Mouse (Mus musculus) myocyte (in vitro differentiated cells): ENCODE measurements around the gene Tmem132d. TPM values are rescaled to one million over a fixed set of nuclear protein-coding genes. Genes with fewer than 3 reads are reported as not detected.

Source experiments
- H3K27me3 ChIP-seq: one replicate; pipeline ENCODE4 v1.6.1; 2011; ENCODE audit not compliant: control insufficient read depth, insufficient read depth, insufficient read length
- H3K36me3 ChIP-seq: one replicate; pipeline ENCODE4 v1.6.1; 2011; ENCODE audit not compliant: control insufficient read depth, insufficient read depth
- H3K4me2 ChIP-seq: one replicate; pipeline ENCODE4 v1.6.1; 2011; ENCODE audit warnings: low read depth, control low read depth
- H3K4me3 ChIP-seq: one replicate; pipeline ENCODE4 v1.5.1; 2011; ENCODE audit warnings: mild to moderate bottlenecking, control low read depth, moderate library complexity
- H3K79me2 ChIP-seq: one replicate; pipeline ENCODE4 v1.6.1; 2011; ENCODE audit not compliant: control insufficient read depth, insufficient read depth
- H3ac ChIP-seq: one replicate; pipeline ENCODE4 v1.6.1; 2011; ENCODE audit not compliant: control insufficient read depth, insufficient read length
- CEBPB ChIP-seq: IDR thresholded peaks from 2 replicates; pipeline ENCODE4 v1.6.1; 2011; ENCODE audit warnings: mild to moderate bottlenecking, moderate library complexity; ENCODE audit not compliant: poor library complexity, insufficient read depth, severe bottlenecking
- E2F4 ChIP-seq: IDR thresholded peaks from one replicate; pipeline ENCODE4 v1.6.1; 2011; ENCODE audit warnings: mild to moderate bottlenecking, control low read depth, moderate library complexity; ENCODE audit not compliant: insufficient read depth
- MAX ChIP-seq: IDR thresholded peaks from one replicate; pipeline ENCODE4 v1.6.1; 2011; ENCODE audit warnings: low read depth, mild to moderate bottlenecking, control low read depth
- MYOD1 ChIP-seq, 3 experiments: IDR thresholded peaks; one replicate each; pipeline ENCODE4 v1.6.1; 2011; ENCODE audit warnings: control low read depth in 2 of 3, low read depth in 2 of 3, mild to moderate bottlenecking in 2 of 3, moderate library complexity in 1 of 3; ENCODE audit not compliant: insufficient read length in 2 of 3, control insufficient read depth in 1 of 3
- MYOG ChIP-seq, 3 experiments: IDR thresholded peaks; one replicate each; pipeline ENCODE4 v1.6.1; 2011; ENCODE audit warnings: control low read depth in 2 of 3, low read depth in 2 of 3, mild to moderate bottlenecking in 2 of 3; ENCODE audit not compliant: insufficient read length in 2 of 3, control insufficient read depth in 1 of 3, insufficient read depth in 1 of 3
- POLR2A ChIP-seq: IDR thresholded peaks from one replicate; pipeline ENCODE4 v1.6.1; 2011; ENCODE audit warnings: low read depth, mild to moderate bottlenecking, control low read depth, moderate library complexity; ENCODE audit not compliant: insufficient read length
- POLR2AphosphoS2 ChIP-seq: IDR thresholded peaks from one replicate; pipeline ENCODE4 v1.6.1; 2011; ENCODE audit warnings: low read depth, control low read depth; ENCODE audit not compliant: insufficient read length
- REST ChIP-seq: IDR thresholded peaks from one replicate; pipeline ENCODE4 v1.6.1; 2011; ENCODE audit warnings: mild to moderate bottlenecking, control low read depth, moderate library complexity; ENCODE audit not compliant: insufficient read depth, insufficient read length
- SRF ChIP-seq: IDR thresholded peaks from one replicate; pipeline ENCODE4 v1.6.1; 2011; ENCODE audit warnings: low read depth; ENCODE audit not compliant: control insufficient read depth, insufficient read length
- TCF12 ChIP-seq: IDR thresholded peaks from one replicate; pipeline ENCODE4 v1.6.1; 2011; ENCODE audit warnings: mild to moderate bottlenecking, control low read depth; ENCODE audit not compliant: poor library complexity, insufficient read depth, severe bottlenecking
- TCF3 ChIP-seq: IDR thresholded peaks from one replicate; pipeline ENCODE4 v1.6.1; 2011; ENCODE audit warnings: low read depth, control low read depth; ENCODE audit not compliant: insufficient read length
- USF1 ChIP-seq: IDR thresholded peaks from one replicate; pipeline ENCODE4 v1.6.1; 2011; ENCODE audit warnings: low read depth, mild to moderate bottlenecking, control low read depth, moderate library complexity
- polyA plus RNA-seq: library from polyadenylated mRNA; unstranded; fragments of >200 nt; fragmentation: generic; extraction: Trizol; gene quantifications from one replicate; pipeline ENCODE4 v1.2.1, GENCODE M21; 2012; ENCODE audit warnings: missing spikeins

The Tmem132d gene
- polyA plus RNA-seq, 1 experiment, result not detected

GRCm38 (mm10) chr5:127911603-127912002 is 521.3 kb downstream of the Tmem132d start:
- Histone ChIP-seq H3K4me2 (no peak overlapping the region), H3K4me3 (no peak overlapping the region), H3K79me2 (no peaks in the 10 kb centered on the region), H3ac (no peak overlapping the region), H3K36me3 (no peaks in the 10 kb centered on the region), H3K27me3 (no peaks in the 10 kb centered on the region)
- no peak for TF ChIP-seq TCF12
- no peak for TF ChIP-seq E2F4
- no peak for TF ChIP-seq USF1
- no peak for TF ChIP-seq POLR2AphosphoS2
- TF ChIP-seq TCF3, result no peak
- no peak for TF ChIP-seq MAX
- TF ChIP-seq MYOG (IDR thresholded peaks at IDR 0.05; ENCODE audit: control insufficient read depth in 1 of 3, insufficient read depth in 1 of 3, insufficient read length in 2 of 3, low read depth in 2 of 3), result no peak
- TF ChIP-seq MYOD1 (IDR thresholded peaks at IDR 0.05; ENCODE audit: control insufficient read depth in 1 of 3, insufficient read length in 2 of 3, low read depth in 2 of 3), result no peak
- TF ChIP-seq REST, result no peak
- no peak for TF ChIP-seq SRF
- no peak for TF ChIP-seq POLR2A
- TF ChIP-seq CEBPB, result no peak

DNA sequence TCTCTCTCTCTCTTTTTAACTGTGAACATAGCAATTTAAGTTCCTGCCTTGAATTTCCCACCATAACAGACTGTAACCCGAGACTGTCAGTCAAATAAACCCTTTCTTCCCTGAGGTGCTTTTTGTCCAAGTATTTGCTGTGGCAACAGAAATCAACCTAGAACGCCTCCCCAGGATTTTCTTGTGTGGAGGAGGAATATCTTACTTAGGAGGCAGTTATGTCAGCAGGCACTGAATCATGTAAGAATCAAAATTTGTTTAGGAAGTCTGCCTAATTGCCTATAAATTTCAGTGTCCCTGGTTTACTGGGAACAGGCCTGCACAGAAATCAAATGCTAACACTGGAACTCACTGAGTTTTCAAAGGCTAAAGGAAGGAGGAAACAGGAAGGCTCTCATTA is 522.5 kb downstream of the Tmem132d start:
- H3K4me2 ChIP-seq, result no peak overlapping the region
- H3K27me3 ChIP-seq, result no peaks in the 10 kb centered on the region
- H3K79me2 ChIP-seq, result no peaks in the 10 kb centered on the region
- H3K36me3 ChIP-seq, result no peaks in the 10 kb centered on the region
- H3K4me3 ChIP-seq, result no peak overlapping the region
- TF ChIP-seq CEBPB (no peak), MYOG (IDR thresholded peaks at IDR 0.05; ENCODE audit: control insufficient read depth in 1 of 3, insufficient read depth in 1 of 3, insufficient read length in 2 of 3, low read depth in 2 of 3) (no peak), MAX (no peak), REST (no peak), TCF12 (no peak), TCF3 (no peak), SRF (no peak), POLR2AphosphoS2 (no peak), E2F4 (no peak), POLR2A (no peak), MYOD1 (IDR thresholded peaks at IDR 0.05; ENCODE audit: control insufficient read depth in 1 of 3, insufficient read length in 2 of 3, low read depth in 2 of 3) (no peak), USF1 (no peak)
- H3ac ChIP-seq, result no peak overlapping the region

DNA sequence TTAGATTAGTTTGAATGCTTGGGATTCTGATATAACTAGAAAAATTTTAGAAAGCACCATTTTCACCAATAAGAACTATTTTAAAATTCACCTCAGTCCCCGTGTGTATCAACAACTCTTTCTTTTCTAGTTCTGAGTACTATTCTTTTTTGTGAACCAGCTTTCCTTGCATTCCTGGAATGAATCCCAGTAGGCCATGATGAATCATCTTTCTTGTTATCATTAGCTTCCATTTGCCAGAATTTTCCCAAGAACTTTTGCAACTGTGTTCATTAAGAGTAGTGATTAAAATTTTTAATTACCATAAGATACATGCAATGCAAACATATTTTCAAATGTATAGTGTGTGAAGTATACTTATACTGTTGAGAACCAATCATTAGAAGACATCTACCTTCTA is 537.7 kb downstream of the Tmem132d start:
- Histone ChIP-seq H3ac (no peak overlapping the region), H3K4me2 (no peak overlapping the region), H3K79me2 (no peaks in the 10 kb centered on the region), H3K36me3 (no peaks in the 10 kb centered on the region), H3K27me3 (no peaks in the 10 kb centered on the region), H3K4me3 (no peak overlapping the region)
- TF ChIP-seq TCF3 (no peak), POLR2A (no peak), MYOG (IDR thresholded peaks at IDR 0.05; ENCODE audit: control insufficient read depth in 1 of 3, insufficient read depth in 1 of 3, insufficient read length in 2 of 3, low read depth in 2 of 3) (no peak), MAX (no peak), TCF12 (no peak), SRF (no peak), USF1 (no peak), E2F4 (no peak), POLR2AphosphoS2 (no peak), REST (no peak), CEBPB (no peak), MYOD1 (IDR thresholded peaks at IDR 0.05; ENCODE audit: control insufficient read depth in 1 of 3, insufficient read length in 2 of 3, low read depth in 2 of 3) (no peak)

DNA sequence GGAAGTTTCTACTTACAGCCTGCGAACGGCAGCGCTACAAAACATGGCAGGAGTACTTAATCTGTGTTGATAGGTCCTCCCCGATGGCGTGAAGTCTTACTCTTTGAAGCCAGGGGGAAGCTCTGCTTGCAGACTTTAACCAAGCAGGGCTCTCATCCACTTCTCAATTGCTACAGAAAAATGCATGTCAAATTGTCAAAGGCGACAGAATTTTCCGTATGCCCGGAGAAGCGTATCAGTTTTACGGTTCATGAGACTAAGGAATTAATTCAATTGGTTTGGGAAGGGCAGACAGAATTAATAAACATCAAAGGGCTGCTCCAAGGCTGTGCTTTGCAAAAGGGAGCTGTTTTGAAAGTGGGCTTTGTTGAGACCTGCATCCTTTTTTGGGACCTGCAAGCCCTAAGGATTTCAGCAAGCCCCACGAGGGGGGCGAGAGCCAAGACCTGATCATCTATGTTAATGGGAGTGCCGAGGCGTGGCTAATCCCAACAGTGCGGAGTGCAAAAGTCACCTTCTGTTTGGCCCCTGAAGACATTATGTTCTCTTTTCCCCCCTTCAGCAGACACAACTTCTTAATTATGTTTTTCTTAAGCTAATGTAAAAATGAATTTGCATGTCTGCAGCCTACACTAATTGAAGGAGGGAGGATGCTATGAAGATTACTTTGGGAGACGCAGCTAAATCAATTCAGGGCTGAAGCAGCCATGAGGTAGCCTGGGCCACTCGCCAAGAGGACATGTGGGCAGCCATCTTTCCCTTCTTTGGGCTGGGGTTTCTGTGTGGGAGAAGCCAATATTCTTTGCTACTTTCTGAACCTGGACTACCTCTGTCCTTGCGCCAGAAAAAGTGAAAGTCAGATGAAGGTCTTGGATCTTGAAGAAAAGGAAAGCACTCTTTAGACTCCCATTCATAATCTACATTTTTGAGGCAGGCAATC is 547.0 kb downstream of the Tmem132d start:
- no peaks in the 10 kb centered on the region for H3K79me2 ChIP-seq
- no peaks in the 10 kb centered on the region for H3K36me3 ChIP-seq
- H3K27me3 ChIP-seq, result no peaks in the 10 kb centered on the region
- TF ChIP-seq USF1, result no peak
- no peak for TF ChIP-seq TCF3
- no peak for TF ChIP-seq MYOD1 (IDR thresholded peaks at IDR 0.05; ENCODE audit: control insufficient read depth in 1 of 3, insufficient read length in 2 of 3, low read depth in 2 of 3)
- TF ChIP-seq POLR2AphosphoS2, result no peak
- TF ChIP-seq REST, result no peak
- no peak for TF ChIP-seq E2F4
- no peak for TF ChIP-seq MAX
- TF ChIP-seq TCF12, result no peak
- no peak for TF ChIP-seq SRF
- TF ChIP-seq POLR2A, result no peak
- TF ChIP-seq CEBPB, result no peak
- TF ChIP-seq MYOG (IDR thresholded peaks at IDR 0.05; ENCODE audit: control insufficient read depth in 1 of 3, insufficient read depth in 1 of 3, insufficient read length in 2 of 3, low read depth in 2 of 3), result no peak
- no peak overlapping the region for H3K4me2 ChIP-seq
- H3K4me3 ChIP-seq, result no peak overlapping the region
- H3ac ChIP-seq, result no peak overlapping the region
